Mouse (Mus musculus) ES-E14 (cell line): ENCODE measurements around the gene Luc7l2.

Experiments
- HCFC1 ChIP-seq: IDR thresholded peaks from 2 replicates; pipeline ENCODE4 v1.6.1; 2012; ENCODE audit warnings: low read length, inconsistent platforms, borderline replicate concordance; ENCODE audit not compliant: insufficient read depth
- ZNF384 ChIP-seq: IDR thresholded peaks from 2 replicates; pipeline ENCODE4 v1.6.1; 2012; ENCODE audit warnings: low read depth, low read length, inconsistent platforms

DNA sequence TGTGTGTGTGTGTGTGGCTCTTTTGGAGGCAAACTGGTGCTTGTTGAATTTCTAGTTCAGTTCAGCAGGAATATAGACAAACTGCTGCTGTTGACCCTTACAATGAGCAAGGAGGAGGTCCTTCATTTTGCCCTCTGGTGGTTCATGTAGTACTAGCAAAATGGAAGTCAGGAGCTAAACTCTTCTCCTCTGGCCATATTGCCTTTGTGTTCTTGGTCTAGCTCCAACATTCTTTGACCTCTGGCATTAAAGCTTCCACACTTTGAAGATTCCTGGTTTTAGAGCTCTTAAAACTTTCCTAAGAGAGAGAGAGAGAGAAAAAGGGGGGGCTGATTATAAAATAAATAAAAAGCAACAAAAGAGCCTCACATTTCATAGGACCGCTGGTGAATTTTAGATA is 39.0 kb upstream of the Luc7l2 start:
- TF ChIP-seq ZNF384 (no peak), HCFC1 (no peak)
